Mouse (Mus musculus): Measurements from ENCODE around the gene Mis18bp1.
"Not testable (repeated sequence)": the region's sequence is repeated elsewhere in the genome, so short reads cannot be mapped to it uniquely, and the experiment has no call there.

- not testable (repeated sequence) for TF ChIP-seq CTCF (IDR thresholded peaks at IDR 0.05; ENCODE audit: borderline replicate concordance, insufficient read depth, low read length); POLR2A (IDR thresholded peaks at IDR 0.05; ENCODE audit: low read depth, low read length)
Observed at GRCm38 (mm10) chr12:65172959-65173358, 555 bp upstream of the Mis18bp1 start.
